Mouse (Mus musculus): ENCODE results near the gene Klhdc10. TPM values are rescaled to one million over a fixed set of nuclear protein-coding genes. Genes with fewer than 3 reads are reported as not detected.

The Klhdc10 gene
- 20.6 to 21.0 TPM (median 20.8 TPM) in 4 replicates for total RNA-seq (2023; ENCODE audit: inconsistent age)

DNA sequence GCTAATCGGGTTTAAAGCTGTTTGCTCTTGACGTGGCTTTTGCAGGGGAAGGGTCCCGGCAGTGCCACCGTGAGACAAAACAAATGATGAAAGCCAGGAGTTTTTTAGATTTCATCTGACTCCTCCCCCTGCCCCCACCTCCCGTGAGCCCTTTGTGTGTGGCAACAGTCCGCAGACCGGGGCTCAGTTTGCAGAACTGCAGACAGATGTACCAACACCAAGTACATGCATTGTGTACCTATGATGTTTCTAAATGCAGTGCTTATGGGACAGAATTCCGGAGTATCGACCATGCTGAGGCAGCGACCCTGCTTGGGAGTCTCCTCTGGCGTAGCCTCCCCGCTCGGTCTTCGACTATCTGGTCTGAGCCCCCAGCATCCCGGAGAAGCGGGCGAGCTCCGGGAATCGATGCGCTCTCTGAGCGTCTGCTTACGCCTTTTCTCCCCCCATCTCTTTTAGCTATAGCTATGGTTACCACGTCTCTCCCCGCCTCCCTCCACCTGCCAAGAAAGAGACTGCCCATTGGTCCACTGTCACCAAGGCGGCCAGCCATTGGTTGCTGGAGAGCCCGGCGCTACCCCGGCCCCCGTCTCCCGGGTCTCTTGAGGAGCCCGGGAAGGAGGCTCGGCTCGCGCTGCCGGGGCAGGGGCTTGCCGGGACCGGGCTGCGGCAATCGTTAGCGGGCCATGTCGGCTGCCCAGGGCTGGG is at the start of gene Klhdc10:
TSS of gene Klhdc10 (plus strand) at position 561 of the 708 bp plus-strand sequence.

GRCm38 (mm10) chr6:30390714-30391697 is 10.7 kb upstream of the Klhdc10 start, which contains the start of gene Zc3hc1:
TSS of gene Zc3hc1 (minus strand) at chr6:30391028.

Other genes starting within 250 kb of the Klhdc10 start
- 96.2 to 124 TPM (median 109 TPM) in 4 replicates for gene Ube2h, start 97.3 kb upstream of the Klhdc10 start, total RNA-seq (2023; ENCODE audit: inconsistent age)
- 29.7 to 37.9 TPM (median 35.1 TPM) in 4 replicates for gene Zc3hc1, start 10.8 kb upstream of the Klhdc10 start, total RNA-seq (2023; ENCODE audit: inconsistent age)
- 30.7 to 37.1 TPM (median 33.8 TPM) in 4 replicates for gene Tmem209, start 107.9 kb downstream of the Klhdc10 start, total RNA-seq (2023; ENCODE audit: inconsistent age)
- gene Ssmem1, start 108.0 kb downstream of the Klhdc10 start, total RNA-seq (2023; ENCODE audit: inconsistent age), result 0.45 to 1.3 TPM (median 0.68 TPM) in 4 replicates
- gene Cpa2, start 139.7 kb downstream of the Klhdc10 start, total RNA-seq (2023; ENCODE audit: inconsistent age), result not detected in 4 replicates
- not detected in 4 replicates for gene Cpa4, start 166.5 kb downstream of the Klhdc10 start, total RNA-seq (2023; ENCODE audit: inconsistent age)
- gene Cpa5, start 209.1 kb downstream of the Klhdc10 start, total RNA-seq (2023; ENCODE audit: inconsistent age), result not detected in 4 replicates
- gene Cpa1, start 237.3 kb downstream of the Klhdc10 start, total RNA-seq (2023; ENCODE audit: inconsistent age), result 0.96 to 1.7 TPM in 2 of 4 replicates, not detected in the others